17 mouse cellular contexts compared by ENCODE assay signal in the genomic region with DNA sequence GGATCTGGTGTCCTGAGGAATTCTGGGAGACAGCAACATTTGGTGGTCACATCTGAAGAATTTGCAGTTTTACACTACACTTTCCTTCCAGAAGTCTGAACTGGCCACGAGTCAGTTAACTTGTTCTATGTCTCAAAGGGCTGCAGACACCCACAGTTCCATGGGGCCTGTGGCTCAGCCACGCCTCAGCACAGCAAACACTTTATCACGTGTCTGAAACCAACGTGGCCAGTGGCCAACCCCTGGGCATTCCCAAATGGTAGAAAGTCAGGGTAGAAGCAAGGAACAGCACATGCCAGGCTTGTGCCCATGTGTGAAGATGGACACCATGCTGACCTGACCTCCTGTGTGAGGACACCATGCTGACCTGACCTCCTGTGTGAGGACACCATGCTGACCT.
"Had no signal": no experiment of that assay in that cellular context is flagged by ENCODE, and none has a peak within 500 bp of the region (broad histone marks: within the 10 kb centered on the region; RNA-seq: fewer than 3 reads in every experiment).

No protein-coding gene starts in this region.

- DNase-seq: kidney, adult 11 months; kidney, adult 9 months; kidney, postnatal 36 days; left cerebral cortex, postnatal 4 days; lung, postnatal 14 days; midbrain, embryonic 14.5 days; right cerebral cortex, adult 18-20 months; thymus, adult 18-20 months; thymus, postnatal 14 days had no signal

- H3K4me2 ChIP-seq: limb, embryonic 13.5 days; liver, embryonic 11.5 days; liver, embryonic 15.5 days; lung, embryonic 15.5 days; neural tube, embryonic 15.5 days had no signal

- H3K9me3 ChIP-seq: limb, embryonic 13.5 days; liver, embryonic 15.5 days; lung, embryonic 15.5 days; neural tube, embryonic 15.5 days had no signal

- H3K27me3 ChIP-seq: limb, embryonic 13.5 days; liver, embryonic 15.5 days; lung, embryonic 15.5 days; neural tube, embryonic 15.5 days had no signal

- H3K36me3 ChIP-seq: limb, embryonic 13.5 days; liver, embryonic 15.5 days; lung, embryonic 15.5 days; neural tube, embryonic 15.5 days had no signal

- H3K4me3 ChIP-seq: layer of hippocampus, adult 2 months; limb, embryonic 13.5 days; liver, embryonic 15.5 days; lung, embryonic 15.5 days; myocyte; neural tube, embryonic 15.5 days had no signal

- H3K27ac ChIP-seq: kidney, postnatal 0 days; layer of hippocampus, adult 2 months; limb, embryonic 13.5 days; liver, embryonic 15.5 days; lung, embryonic 15.5 days; neural tube, embryonic 15.5 days had no signal

- H3K9ac ChIP-seq: limb, embryonic 13.5 days; liver, embryonic 15.5 days; lung, embryonic 15.5 days; neural tube, embryonic 15.5 days had no signal

- H3K4me1 ChIP-seq: liver, embryonic 15.5 days; lung, embryonic 15.5 days had no signal
